Mouse (Mus musculus): ENCODE data around the gene Gamt. TPM values are rescaled to one million over a fixed set of nuclear protein-coding genes. Genes with fewer than 3 reads are reported as not detected.
A peak's percentile ranks its signal among the peaks of the same experiment; 100 is the strongest.

Gamt gene
- polyA plus RNA-seq, 1 experiment: 13.1 TPM

- no peak overlapping the region for H3K27ac ChIP-seq (ENCODE audit: insufficient read depth, low read depth, low read length)
- H3K36me3 ChIP-seq (ENCODE audit: control insufficient read depth, insufficient read depth, low read length): peaks cover 58% of the 10 kb centered on the region
- no peak overlapping the region for H3K4me3 ChIP-seq (ENCODE audit: low read depth, low read length)
- 58% methylated on average over 5 of the region's 5 CpGs for WGBS
- no peak for TF ChIP-seq POLR2A (IDR thresholded peaks at IDR 0.05; ENCODE audit: low read depth, low read length)
- TF ChIP-seq CTCF (IDR thresholded peaks at IDR 0.05; ENCODE audit: extremely low read depth, insufficient read length, insufficient replicate concordance, low read depth, low read length): no peak
- H3K27me3 ChIP-seq (ENCODE audit: control insufficient read depth, insufficient read depth, low read length): no peaks in the 10 kb centered on the region
- H3K4me1 ChIP-seq (ENCODE audit: control insufficient read depth, insufficient read depth, insufficient read length, low read length): peaks cover 19% of the 10 kb centered on the region
Measured at GRCm38 (mm10) chr10:80276238-80276637, 15.4 kb upstream of the Gamt start.

- no peak overlapping the region for H3K27ac ChIP-seq (ENCODE audit: insufficient read depth, low read depth, low read length)
- TF ChIP-seq POLR2A (IDR thresholded peaks at IDR 0.05; ENCODE audit: low read depth, low read length) (no peak), CTCF (IDR thresholded peaks at IDR 0.05; ENCODE audit: extremely low read depth, insufficient read length, insufficient replicate concordance, low read depth, low read length) (no peak)
- WGBS: 69% methylated on average over 3 of the region's 3 CpGs
- H3K4me1 ChIP-seq (ENCODE audit: control insufficient read depth, insufficient read depth, insufficient read length, low read length): peaks cover 32% of the 10 kb centered on the region
- H3K4me3 ChIP-seq (ENCODE audit: low read depth, low read length): no peak overlapping the region
- H3K27me3 ChIP-seq (ENCODE audit: control insufficient read depth, insufficient read depth, low read length): no peaks in the 10 kb centered on the region
- H3K36me3 ChIP-seq (ENCODE audit: control insufficient read depth, insufficient read depth, low read length): peaks cover 42% of the 10 kb centered on the region
Measured at GRCm38 (mm10) chr10:80273847-80274246, 13.0 kb upstream of the Gamt start.

GRCm38 (mm10) chr10:80271870-80272585 lies 11.2 kb upstream of the Gamt start:
- peaks cover 44% of the 10 kb centered on the region for H3K4me1 ChIP-seq (ENCODE audit: control insufficient read depth, insufficient read depth, insufficient read length, low read length)

GRCm38 (mm10) chr10:80271186-80271843 lies 10.5 kb upstream of the Gamt start:
- peaks cover 46% of the 10 kb centered on the region for H3K4me1 ChIP-seq (ENCODE audit: control insufficient read depth, insufficient read depth, insufficient read length, low read length)
- peak overlapping the region; percentile 85 for H3K27ac ChIP-seq (ENCODE audit: insufficient read depth, low read depth, low read length)
- 47% methylated on average over 5 of the region's 5 CpGs for WGBS
- TF ChIP-seq POLR2A (IDR thresholded peaks at IDR 0.05; ENCODE audit: low read depth, low read length): no peak
- TF ChIP-seq CTCF (IDR thresholded peaks at IDR 0.05; ENCODE audit: extremely low read depth, insufficient read length, insufficient replicate concordance, low read depth, low read length): no peak
- H3K4me3 ChIP-seq (ENCODE audit: low read depth, low read length): no peak overlapping the region
- H3K27me3 ChIP-seq (ENCODE audit: control insufficient read depth, insufficient read depth, low read length): no peaks in the 10 kb centered on the region
- H3K36me3 ChIP-seq (ENCODE audit: control insufficient read depth, insufficient read depth, low read length): peaks cover 24% of the 10 kb centered on the region

More at GRCm38 (mm10) chr10:80271870-80272585, 11.2 kb upstream of the Gamt start:
- TF ChIP-seq POLR2A (IDR thresholded peaks at IDR 0.05; ENCODE audit: low read depth, low read length) (peak; percentile 29; the same call in 1 of the 2 replicates), CTCF (IDR thresholded peaks at IDR 0.05; ENCODE audit: extremely low read depth, insufficient read length, insufficient replicate concordance, low read depth, low read length) (no peak)
- Histone ChIP-seq H3K4me3 (ENCODE audit: low read depth, low read length) (no peak overlapping the region), H3K27me3 (ENCODE audit: control insufficient read depth, insufficient read depth, low read length) (no peaks in the 10 kb centered on the region), H3K27ac (ENCODE audit: insufficient read depth, low read depth, low read length) (no peak overlapping the region), H3K36me3 (ENCODE audit: control insufficient read depth, insufficient read depth, low read length) (peaks cover 28% of the 10 kb centered on the region)
- 66% methylated on average over 8 of the region's 8 CpGs for WGBS

GRCm38 (mm10) chr10:80270734-80271181 lies 9.9 kb upstream of the Gamt start:
- no peak for TF ChIP-seq POLR2A (IDR thresholded peaks at IDR 0.05; ENCODE audit: low read depth, low read length)
- no peak for TF ChIP-seq CTCF (IDR thresholded peaks at IDR 0.05; ENCODE audit: extremely low read depth, insufficient read length, insufficient replicate concordance, low read depth, low read length)
- Histone ChIP-seq H3K27me3 (ENCODE audit: control insufficient read depth, insufficient read depth, low read length) (no peaks in the 10 kb centered on the region), H3K36me3 (ENCODE audit: control insufficient read depth, insufficient read depth, low read length) (peaks cover 20% of the 10 kb centered on the region), H3K4me3 (ENCODE audit: low read depth, low read length) (no peak overlapping the region), H3K4me1 (ENCODE audit: control insufficient read depth, insufficient read depth, insufficient read length, low read length) (peaks cover 45% of the 10 kb centered on the region), H3K27ac (ENCODE audit: insufficient read depth, low read depth, low read length) (peak overlapping the region; percentile 88)
- 12% methylated on average over 6 of the region's 6 CpGs for WGBS

- TF ChIP-seq POLR2A (IDR thresholded peaks at IDR 0.05; ENCODE audit: low read depth, low read length): no peak
- no peak for TF ChIP-seq CTCF (IDR thresholded peaks at IDR 0.05; ENCODE audit: extremely low read depth, insufficient read length, insufficient replicate concordance, low read depth, low read length)
- H3K4me1 ChIP-seq (ENCODE audit: control insufficient read depth, insufficient read depth, insufficient read length, low read length): peaks cover 46% of the 10 kb centered on the region
- no peak overlapping the region for H3K4me3 ChIP-seq (ENCODE audit: low read depth, low read length)
- no peaks in the 10 kb centered on the region for H3K27me3 ChIP-seq (ENCODE audit: control insufficient read depth, insufficient read depth, low read length)
- 54% methylated on average over 2 of the region's 2 CpGs for WGBS
- peaks cover 18% of the 10 kb centered on the region for H3K36me3 ChIP-seq (ENCODE audit: control insufficient read depth, insufficient read depth, low read length)
- peak overlapping the region; percentile 88 for H3K27ac ChIP-seq (ENCODE audit: insufficient read depth, low read depth, low read length)
Measured at GRCm38 (mm10) chr10:80270099-80270498, 9.3 kb upstream of the Gamt start.

GRCm38 (mm10) chr10:80265149-80265486 lies 4.3 kb upstream of the Gamt start:
- peaks cover 5% of the 10 kb centered on the region; the same call in 1 of the 2 replicates for H3K36me3 ChIP-seq (ENCODE audit: control insufficient read depth, insufficient read depth, low read length)
- TF ChIP-seq CTCF (IDR thresholded peaks at IDR 0.05; ENCODE audit: extremely low read depth, insufficient read length, insufficient replicate concordance, low read depth, low read length) (no peak), POLR2A (IDR thresholded peaks at IDR 0.05; ENCODE audit: low read depth, low read length) (no peak)
- peaks cover 30% of the 10 kb centered on the region; the same call in 1 of the 2 replicates for H3K4me1 ChIP-seq (ENCODE audit: control insufficient read depth, insufficient read depth, insufficient read length, low read length)
- peak overlapping the region; percentile 93 for H3K4me3 ChIP-seq (ENCODE audit: low read depth, low read length)
- no peaks in the 10 kb centered on the region for H3K27me3 ChIP-seq (ENCODE audit: control insufficient read depth, insufficient read depth, low read length)
- H3K27ac ChIP-seq (ENCODE audit: insufficient read depth, low read depth, low read length): peak overlapping the region; percentile 75
- WGBS: under 1% methylated on average over 18 of the region's 18 CpGs
